Mouse (Mus musculus) WW6 (cell line): ENCODE data around the gene Magel2.

Source experiments
- DNase-seq: peaks from one replicate; pipeline ENCODE4 v3.0.0-alpha.2; 2013; ENCODE audit warnings: low read depth, low spot score

The Magel2 gene

GRCm38 (mm10) chr7:62420566-62420965 lies 43.8 kb downstream of the Magel2 start:
- no peak for DNase-seq

GRCm38 (mm10) chr7:62423210-62423609 lies 46.4 kb downstream of the Magel2 start:
- DNase-seq = no peak

- DNase-seq = no peak
Measured at GRCm38 (mm10) chr7:62428337-62428736, 51.5 kb downstream of the Magel2 start.
